In genomic region chr15:78475604-78476031, GRCm38 (mm10) we compare ENCODE assay signal across 16 mouse cellular contexts. TPM values are rescaled to one million over a fixed set of nuclear protein-coding genes. Genes with fewer than 3 reads are reported as not detected.
DNase-seq lines count a peak whose midpoint lies in the region; ATAC-seq and TF ChIP-seq lines count a peak whose summit lies in the region.
"Had no signal": no experiment of that assay in that cellular context is flagged by ENCODE, and none has a peak within 500 bp of the region (broad histone marks: within the 10 kb centered on the region; RNA-seq: fewer than 3 reads in every experiment).

No protein-coding gene starts in this region.

- DNase-seq in forebrain, postnatal 0 days = no peak
- peak; percentile 25 for DNase-seq in spleen, adult 2 months (ENCODE audit: low read depth in 1 of 2, low spot score in 2 of 2)
- DNase-seq in spleen, postnatal 14 days (ENCODE audit: low spot score in 2 of 2) = no peak
- peak; percentile 44 to 69 for DNase-seq in thymus, postnatal 36 days
- DNase-seq: cerebellum, adult 9-10 months; gastrocnemius, postnatal 36 days; heart, postnatal 10 days; kidney, postnatal 36 days had no signal

- H3K4me1 ChIP-seq in forebrain, postnatal 0 days (ENCODE audit: insufficient read depth) = no peaks in the 10 kb centered on the region
- H3K4me1 ChIP-seq in forebrain, embryonic 12.5 days = no peaks in the 10 kb centered on the region
- H3K4me1 ChIP-seq in spleen, adult 2 months (ENCODE audit: control insufficient read depth, insufficient read depth, insufficient read length) = peaks cover 17% of the 10 kb centered on the region; the same call in 1 of the 2 replicates
- H3K4me1 ChIP-seq in neural tube, embryonic 15.5 days = no peaks in the 10 kb centered on the region
- H3K4me1 ChIP-seq: midbrain, embryonic 10.5 days had no signal

- H3K9ac ChIP-seq in forebrain, postnatal 0 days = no peak overlapping the region
- H3K9ac ChIP-seq in forebrain, embryonic 12.5 days = no peak overlapping the region
- H3K9ac ChIP-seq in neural tube, embryonic 15.5 days (replicated peaks) = no peak overlapping the region
- H3K9ac ChIP-seq: embryonic facial prominence, embryonic 13.5 days had no signal

- TF ChIP-seq POLR2A in spleen, adult 2 months (IDR thresholded peaks at IDR 0.05; ENCODE audit: low read depth, low read length) = no peak

- 77% methylated on average over 3 of the region's 3 CpGs for WGBS in forebrain, postnatal 0 days
- WGBS in forebrain, embryonic 12.5 days = 65% methylated on average over 3 of the region's 3 CpGs
- 11% methylated on average over 3 of the region's 3 CpGs for WGBS in spleen, adult 2 months
- WGBS in neural tube, embryonic 15.5 days = 72% methylated on average over 3 of the region's 3 CpGs

- H3K36me3 ChIP-seq in forebrain, postnatal 0 days (ENCODE audit: insufficient read depth) = no peaks in the 10 kb centered on the region
- no peaks in the 10 kb centered on the region for H3K36me3 ChIP-seq in forebrain, embryonic 12.5 days (replicated peaks)
- no peaks in the 10 kb centered on the region for H3K36me3 ChIP-seq in spleen, adult 2 months (ENCODE audit: control insufficient read depth, insufficient read depth, low read length)
- H3K36me3 ChIP-seq in neural tube, embryonic 15.5 days = no peaks in the 10 kb centered on the region
- H3K36me3 ChIP-seq: embryonic facial prominence, embryonic 13.5 days; midbrain, embryonic 10.5 days had no signal

- H3K4me2 ChIP-seq in forebrain, postnatal 0 days (ENCODE audit: low read depth) = no peak overlapping the region
- no peak overlapping the region for H3K4me2 ChIP-seq in forebrain, embryonic 12.5 days
- H3K4me2 ChIP-seq in neural tube, embryonic 15.5 days = no peak overlapping the region
- H3K4me2 ChIP-seq: embryonic facial prominence, embryonic 13.5 days had no signal

- H3K27ac ChIP-seq in forebrain, postnatal 0 days (ENCODE audit: low read depth, low read length) = no peak overlapping the region
- no peak overlapping the region for H3K27ac ChIP-seq in forebrain, embryonic 12.5 days
- peak overlapping the region; percentile 34 for H3K27ac ChIP-seq in spleen, adult 2 months (ENCODE audit: insufficient read depth, low read length)
- no peak overlapping the region for H3K27ac ChIP-seq in neural tube, embryonic 15.5 days (replicated peaks)
- H3K27ac ChIP-seq: embryonic facial prominence, embryonic 13.5 days; midbrain, embryonic 10.5 days had no signal

- TF ChIP-seq CTCF in forebrain, postnatal 0 days (IDR thresholded peaks at IDR 0.05; ENCODE audit: low read depth) = no peak
- no peak for TF ChIP-seq CTCF in spleen, adult 2 months (IDR thresholded peaks at IDR 0.05; ENCODE audit: extremely low read depth, insufficient read depth, insufficient read length, insufficient replicate concordance)

- no peak overlapping the region for H3K4me3 ChIP-seq in forebrain, postnatal 0 days (ENCODE audit: low read depth, low read length)
- H3K4me3 ChIP-seq in forebrain, embryonic 12.5 days (replicated peaks) = no peak overlapping the region
- H3K4me3 ChIP-seq in spleen, adult 2 months (ENCODE audit: extremely low read depth, insufficient read depth, insufficient read length) = no peak overlapping the region
- no peak overlapping the region for H3K4me3 ChIP-seq in neural tube, embryonic 15.5 days (replicated peaks)
- H3K4me3 ChIP-seq: embryonic facial prominence, embryonic 13.5 days; midbrain, embryonic 10.5 days had no signal

- no peaks in the 10 kb centered on the region for H3K9me3 ChIP-seq in forebrain, postnatal 0 days (ENCODE audit: low read length)
- H3K9me3 ChIP-seq in forebrain, embryonic 12.5 days = no peaks in the 10 kb centered on the region
- H3K9me3 ChIP-seq in neural tube, embryonic 15.5 days (replicated peaks) = no peaks in the 10 kb centered on the region
- H3K9me3 ChIP-seq: embryonic facial prominence, embryonic 13.5 days; midbrain, embryonic 10.5 days had no signal

- peak; percentile 16; the same call in 1 of the 2 replicates for ATAC-seq in forebrain, postnatal 0 days
- ATAC-seq in forebrain, embryonic 12.5 days (ENCODE audit: low FRiP score) = no peak
- peak; percentile 86 for ATAC-seq in inflammation-experienced regulatory T-cells, adult 6 months
- no peak for ATAC-seq in erythroid progenitor cell, adult 5-6 weeks (replicated peaks; ENCODE audit: low FRiP score, poor library complexity, severe bottlenecking)
- ATAC-seq in neural tube, embryonic 15.5 days (ENCODE audit: low FRiP score) = no peak
- ATAC-seq: intestine, embryonic 16.5 days had no signal

- no peaks in the 10 kb centered on the region for H3K27me3 ChIP-seq in forebrain, postnatal 0 days (ENCODE audit: insufficient read depth, low read length)
- H3K27me3 ChIP-seq in forebrain, embryonic 12.5 days = peaks cover 9% of the 10 kb centered on the region; the same call in 1 of the 2 replicates
- no peaks in the 10 kb centered on the region for H3K27me3 ChIP-seq in spleen, adult 2 months (ENCODE audit: control insufficient read depth, insufficient read depth, low read length)
- H3K27me3 ChIP-seq in neural tube, embryonic 15.5 days (replicated peaks) = no peaks in the 10 kb centered on the region; the same call in 1 of the 2 replicates
- H3K27me3 ChIP-seq: embryonic facial prominence, embryonic 13.5 days had no signal

RNA-seq across cellular contexts. Expression of gene Tmprss6, which starts 7.2 kb away (rescaled TPM):
- 0.19 TPM in 1 of 2 replicates, not detected in the other for total RNA-seq in forebrain, postnatal 0 days (2014; rRNA removed)
- polyA plus RNA-seq in forebrain, postnatal 0 days (2015; fragmentation: Nextera tagmentation; extraction: Ambion mirVana) = 0.07 and 0.08 TPM in 2 replicates
- polyA plus RNA-seq in forebrain, embryonic 12.5 days (2016; fragmentation: Nextera tagmentation; extraction: Ambion mirVana) = 0.43 and 1.3 TPM in 2 replicates
- 0.21 and 0.35 TPM in 2 replicates for polyA plus RNA-seq in spleen, adult 2 months (2012; rRNA removed)
- polyA plus RNA-seq in inflammation-experienced regulatory T-cells, adult 6 months (2017; shearing (Covaris generic)) = not detected
- not detected in 2 replicates for total RNA-seq in erythroid progenitor cell, adult 5-6 weeks (2015; ENCODE audit: low replicate concordance)
- total RNA-seq in erythroid progenitor cell, adult 5-6 weeks (2017; ENCODE audit: low replicate concordance) = 0.26 TPM in 1 of 2 replicates, not detected in the other
- 0.05 and 0.69 TPM in 2 replicates for polyA plus RNA-seq in neural tube, embryonic 15.5 days (2015; fragmentation: Nextera tagmentation; extraction: Ambion mirVana)
- total RNA-seq: gastrocnemius, postnatal 36 days had no signal
- polyA plus RNA-seq: neural tube, embryonic 11.5 days had no signal

RNA-seq across cellular contexts. Expression of gene Il2rb, which starts 19.5 kb away (rescaled TPM):
- 0.14 TPM in 1 of 2 replicates, not detected in the other for total RNA-seq in forebrain, postnatal 0 days (2014; rRNA removed)
- polyA plus RNA-seq in forebrain, postnatal 0 days (2015; fragmentation: Nextera tagmentation; extraction: Ambion mirVana) = 0.03 and 0.22 TPM in 2 replicates
- not detected in 2 replicates for polyA plus RNA-seq in forebrain, embryonic 12.5 days (2016; fragmentation: Nextera tagmentation; extraction: Ambion mirVana)
- 63.5 and 84.1 TPM in 2 replicates for polyA plus RNA-seq in spleen, adult 2 months (2012; rRNA removed)
- polyA plus RNA-seq in inflammation-experienced regulatory T-cells, adult 6 months (2017; shearing (Covaris generic)) = 100 to 1,000 TPM; 427 to 674 (median 450) TPM
- total RNA-seq in erythroid progenitor cell, adult 5-6 weeks (2015; ENCODE audit: low replicate concordance) = 2.9 and 10.5 TPM in 2 replicates
- total RNA-seq in erythroid progenitor cell, adult 5-6 weeks (2017; ENCODE audit: low replicate concordance) = 2.2 and 3.9 TPM in 2 replicates
- polyA plus RNA-seq in neural tube, embryonic 15.5 days (2015; fragmentation: Nextera tagmentation; extraction: Ambion mirVana) = 0.12 and 2.8 TPM in 2 replicates
- total RNA-seq: gastrocnemius, postnatal 36 days had no signal
- polyA plus RNA-seq: midbrain, embryonic 10.5 days; neural tube, embryonic 11.5 days had no signal

RNA-seq across cellular contexts. Expression of gene Kctd17, which starts 47.3 kb away (rescaled TPM):
- 148 and 153 TPM in 2 replicates for total RNA-seq in forebrain, postnatal 0 days (2014; rRNA removed)
- 146 and 152 TPM in 2 replicates for polyA plus RNA-seq in forebrain, postnatal 0 days (2015; fragmentation: Nextera tagmentation; extraction: Ambion mirVana)
- 67.3 and 79.6 TPM in 2 replicates for polyA plus RNA-seq in forebrain, embryonic 12.5 days (2016; fragmentation: Nextera tagmentation; extraction: Ambion mirVana)
- polyA plus RNA-seq in spleen, adult 2 months (2012; rRNA removed) = 61.5 and 85.3 TPM in 2 replicates
- 10 to 100 TPM in 1 of 3 experiments, 1 to 10 TPM in 2; 7.5 to 14.9 (median 8.8) TPM for polyA plus RNA-seq in inflammation-experienced regulatory T-cells, adult 6 months (2017; shearing (Covaris generic))
- 2.2 and 14.7 TPM in 2 replicates for total RNA-seq in erythroid progenitor cell, adult 5-6 weeks (2015; ENCODE audit: low replicate concordance)
- not detected in 2 replicates for total RNA-seq in erythroid progenitor cell, adult 5-6 weeks (2017; ENCODE audit: low replicate concordance)
- 141 and 158 TPM in 2 replicates for polyA plus RNA-seq in neural tube, embryonic 15.5 days (2015; fragmentation: Nextera tagmentation; extraction: Ambion mirVana)

RNA-seq across cellular contexts. Expression of gene C1qtnf6, which starts 55.6 kb away (rescaled TPM):
- total RNA-seq in forebrain, postnatal 0 days (2014; rRNA removed) = 2.0 and 4.0 TPM in 2 replicates
- 9.6 and 10.2 TPM in 2 replicates for polyA plus RNA-seq in forebrain, postnatal 0 days (2015; fragmentation: Nextera tagmentation; extraction: Ambion mirVana)
- 6.2 and 7.6 TPM in 2 replicates for polyA plus RNA-seq in forebrain, embryonic 12.5 days (2016; fragmentation: Nextera tagmentation; extraction: Ambion mirVana)
- 22.9 and 23.6 TPM in 2 replicates for polyA plus RNA-seq in spleen, adult 2 months (2012; rRNA removed)
- 10 to 100 TPM in 1 of 3 experiments, 1 to 10 TPM in 2; 7.7 to 24.3 (median 8.0) TPM for polyA plus RNA-seq in inflammation-experienced regulatory T-cells, adult 6 months (2017; shearing (Covaris generic))
- total RNA-seq in erythroid progenitor cell, adult 5-6 weeks (2015; ENCODE audit: low replicate concordance) = 4.3 TPM in 1 of 2 replicates, not detected in the other
- not detected in 2 replicates for total RNA-seq in erythroid progenitor cell, adult 5-6 weeks (2017; ENCODE audit: low replicate concordance)
- 7.7 and 12.9 TPM in 2 replicates for polyA plus RNA-seq in neural tube, embryonic 15.5 days (2015; fragmentation: Nextera tagmentation; extraction: Ambion mirVana)

Comparison
In these comparisons a context has a peak if more than half of its experiments do, and no peak if none do; other contexts are left out.
1. ATAC-seq: peak in forebrain, postnatal 0 days (single experiment) and inflammation-experienced regulatory T-cells, adult 6 months (single experiment); none in forebrain, embryonic 12.5 days (single experiment), erythroid progenitor cell, adult 5-6 weeks (single experiment) and neural tube, embryonic 15.5 days (single experiment).
2. DNase-seq: peak in spleen, adult 2 months (2 of 2) and thymus, postnatal 36 days (2 of 2); none in forebrain, postnatal 0 days (single experiment) and spleen, postnatal 14 days (0 of 2).
3. RNA of gene Il2rb, which starts 19.5 kb away (polyA plus RNA-seq): 427 to 674 TPM in inflammation-experienced regulatory T-cells, adult 6 months and 63.5 to 84.1 TPM in spleen, adult 2 months; 0.03 to 0.22 TPM in forebrain, postnatal 0 days, 0.12 to 2.8 TPM in neural tube, embryonic 15.5 days and not detected in forebrain, embryonic 12.5 days; every median in the first group is over 10 times any median in the second.